Mouse (Mus musculus) T-helper 17 cell (primary cell): ENCODE results near the gene Pex14.

Source experiments
- in situ Hi-C, 2 experiments: fragments of 300-600 bp; cut with MboI, MseI; formaldehyde crosslinking; loops; 1 replicate in 1 of 2; 2 replicates in 1 of 2; pipeline ENCODE4 v1.15.1; 2025; ENCODE audit warnings: high pct_unique_total_duplicates in 2 of 2

Gene Pex14

GRCm38 (mm10) chr4:148993948-148994347 lies 105.7 kb downstream of the Pex14 start:
- in situ Hi-C loops: no loop called here

GRCm38 (mm10) chr4:148990038-148990437 lies 109.6 kb downstream of the Pex14 start:
- in situ Hi-C loops: no loop called here

- in situ Hi-C loops: no loop called here
Observed at GRCm38 (mm10) chr4:148985541-148986476, 113.9 kb downstream of the Pex14 start.

- in situ Hi-C loops: no loop called here
Observed at GRCm38 (mm10) chr4:148984701-148985540, 114.8 kb downstream of the Pex14 start.

GRCm38 (mm10) chr4:148982274-148982673 lies 117.4 kb downstream of the Pex14 start:
- in situ Hi-C loops: no loop called here

GRCm38 (mm10) chr4:148979837-148980236 lies 119.8 kb downstream of the Pex14 start:
- in situ Hi-C loops: no loop called here

GRCm38 (mm10) chr4:148978926-148979325 lies 120.8 kb downstream of the Pex14 start:
- in situ Hi-C loops: no loop called here

GRCm38 (mm10) chr4:148978221-148978855 lies 121.3 kb downstream of the Pex14 start:
- in situ Hi-C loops: no loop called here

GRCm38 (mm10) chr4:148974833-148975232 lies 124.8 kb downstream of the Pex14 start:
- in situ Hi-C loops: no loop called here

GRCm38 (mm10) chr4:148973387-148973786 lies 126.3 kb downstream of the Pex14 start:
- in situ Hi-C loops: no loop called here

GRCm38 (mm10) chr4:148972707-148973106 lies 127.0 kb downstream of the Pex14 start:
- in situ Hi-C loops: no loop called here

GRCm38 (mm10) chr4:148971613-148972242 lies 127.9 kb downstream of the Pex14 start:
- in situ Hi-C loops: no loop called here

GRCm38 (mm10) chr4:148970742-148971141 lies 128.9 kb downstream of the Pex14 start:
- in situ Hi-C loops: no loop called here

GRCm38 (mm10) chr4:148969610-148970009 lies 130.1 kb downstream of the Pex14 start:
- in situ Hi-C loops: no loop called here

GRCm38 (mm10) chr4:148968859-148969258 lies 130.8 kb downstream of the Pex14 start:
- in situ Hi-C loops: no loop called here

GRCm38 (mm10) chr4:148966132-148966531 lies 133.5 kb downstream of the Pex14 start:
- in situ Hi-C loops: no loop called here

GRCm38 (mm10) chr4:148964541-148965310 lies 134.9 kb downstream of the Pex14 start:
- in situ Hi-C loops: no loop called here

GRCm38 (mm10) chr4:148962096-148962495 lies 137.6 kb downstream of the Pex14 start:
- in situ Hi-C loops: no loop called here

- in situ Hi-C loops: no loop called here
Observed at GRCm38 (mm10) chr4:148961081-148961480, 138.6 kb downstream of the Pex14 start.

- in situ Hi-C loops: no loop called here
Observed at GRCm38 (mm10) chr4:148960011-148960410, 139.7 kb downstream of the Pex14 start.
